Mouse (Mus musculus): ENCODE results near the gene Zdhhc16. TPM values are rescaled to one million over a fixed set of nuclear protein-coding genes. Genes with fewer than 3 reads are reported as not detected.
"Not testable (repeated sequence)": the region's sequence is repeated elsewhere in the genome, so short reads cannot be mapped to it uniquely, and the experiment has no call there.

The Zdhhc16 gene
- polyA plus RNA-seq, 1 experiment from 2014 or later: 96.2 TPM

- Histone ChIP-seq H3K36me3 (no peaks in the 10 kb centered on the region), H3K9me3 (no peaks in the 10 kb centered on the region), H3K27me3 (no peaks in the 10 kb centered on the region), H3K27ac (peak overlapping the region; percentile 66), H3K4me3 (no peak overlapping the region), H3K4me2 (no peak overlapping the region), H3K9ac (no peak overlapping the region), H3K4me1 (peaks cover 31% of the 10 kb centered on the region)
- ATAC-seq (ENCODE audit: borderline replicate concordance, extremely low read depth, low FRiP score, low TSS enrichment): no peak
- 36% methylated on average over 6 of the region's 6 CpGs for WGBS
Observed at GRCm38 (mm10) chr19:41906311-41907078, 26.8 kb upstream of the Zdhhc16 start.

GRCm38 (mm10) chr19:41907079-41907760 is 26.1 kb upstream of the Zdhhc16 start:
- ATAC-seq (ENCODE audit: borderline replicate concordance, extremely low read depth, low FRiP score, low TSS enrichment): no peak
- 20% methylated on average over 8 of the region's 8 CpGs for WGBS
- Histone ChIP-seq H3K9me3 (no peaks in the 10 kb centered on the region), H3K27ac (peak overlapping the region; percentile 66), H3K4me1 (peaks cover 27% of the 10 kb centered on the region), H3K9ac (no peak overlapping the region), H3K4me3 (no peak overlapping the region), H3K27me3 (no peaks in the 10 kb centered on the region), H3K4me2 (0 out of 2 replicates have a peak overlapping the region, but pooled peaks have one; percentile 3), H3K36me3 (no peaks in the 10 kb centered on the region)

GRCm38 (mm10) chr19:41908736-41909135 is 24.5 kb upstream of the Zdhhc16 start:
- 75% methylated on average over 3 of the region's 3 CpGs for WGBS
- Histone ChIP-seq H3K27me3 (no peaks in the 10 kb centered on the region), H3K4me2 (no peak overlapping the region), H3K4me1 (peaks cover 37% of the 10 kb centered on the region), H3K9me3 (no peaks in the 10 kb centered on the region), H3K4me3 (no peak overlapping the region), H3K9ac (no peak overlapping the region), H3K36me3 (no peaks in the 10 kb centered on the region), H3K27ac (no peak overlapping the region)
- no peak for ATAC-seq (ENCODE audit: borderline replicate concordance, extremely low read depth, low FRiP score, low TSS enrichment)

- Histone ChIP-seq H3K4me1 (peaks cover 46% of the 10 kb centered on the region), H3K36me3 (peaks cover 3% of the 10 kb centered on the region; the same call in 1 of the 2 replicates), H3K27ac (peak overlapping the region; percentile 69), H3K9ac (no peak overlapping the region), H3K9me3 (no peaks in the 10 kb centered on the region), H3K4me3 (no peak overlapping the region), H3K27me3 (no peaks in the 10 kb centered on the region), H3K4me2 (no peak overlapping the region)
- no peak for ATAC-seq (ENCODE audit: borderline replicate concordance, extremely low read depth, low FRiP score, low TSS enrichment)
- 59% methylated on average over 2 of the region's 2 CpGs for WGBS
Observed at GRCm38 (mm10) chr19:41910396-41910795, 22.9 kb upstream of the Zdhhc16 start.

- ATAC-seq (ENCODE audit: borderline replicate concordance, extremely low read depth, low FRiP score, low TSS enrichment): peak; percentile 95
- no peaks in the 10 kb centered on the region for H3K9me3 ChIP-seq
- peaks cover 41% of the 10 kb centered on the region for H3K4me1 ChIP-seq
- peak within 1 kb of the TSS; percentile 96 for H3K27ac ChIP-seq
- H3K9ac ChIP-seq: peak within 1 kb of the TSS; percentile 90
- H3K4me2 ChIP-seq: peak within 1 kb of the TSS; percentile 80
- H3K36me3 ChIP-seq: peaks cover 11% of the 10 kb centered on the region
- 4% methylated on average over 53 of the region's 54 CpGs for WGBS
- peak within 1 kb of the TSS; percentile 87 for H3K4me3 ChIP-seq
- no peaks in the 10 kb centered on the region for H3K27me3 ChIP-seq
Observed at GRCm38 (mm10) chr19:41911178-41912073, 21.9 kb upstream of the Zdhhc16 start, which contains the start of gene Pgam1. Pgam1 (plus strand) TSS chr19:41911923.

- peak overlapping the region; percentile 87 for H3K4me3 ChIP-seq
- peak overlapping the region; percentile 90 for H3K9ac ChIP-seq
- WGBS: under 1% methylated on average over 53 of the region's 53 CpGs
- no peaks in the 10 kb centered on the region for H3K9me3 ChIP-seq
- ATAC-seq (ENCODE audit: borderline replicate concordance, extremely low read depth, low FRiP score, low TSS enrichment): peak; percentile 65
- H3K4me2 ChIP-seq: peak overlapping the region; percentile 80
- no peaks in the 10 kb centered on the region for H3K27me3 ChIP-seq
- H3K27ac ChIP-seq: peak overlapping the region; percentile 96
- H3K4me1 ChIP-seq: peaks cover 34% of the 10 kb centered on the region
- H3K36me3 ChIP-seq: peaks cover 21% of the 10 kb centered on the region
Observed at GRCm38 (mm10) chr19:41912121-41913080, 20.9 kb upstream of the Zdhhc16 start.

GRCm38 (mm10) chr19:41913774-41914591 is 19.3 kb upstream of the Zdhhc16 start:
- peak overlapping the region; percentile 87 for H3K4me3 ChIP-seq
- no peaks in the 10 kb centered on the region for H3K27me3 ChIP-seq
- H3K4me1 ChIP-seq: peaks cover 22% of the 10 kb centered on the region
- peak overlapping the region; percentile 90 for H3K9ac ChIP-seq
- peak overlapping the region; percentile 80 for H3K4me2 ChIP-seq
- WGBS: 32% methylated on average over 6 of the region's 6 CpGs
- no peaks in the 10 kb centered on the region for H3K9me3 ChIP-seq
- no peak overlapping the region; the same call in 1 of the 2 replicates for H3K27ac ChIP-seq
- no peak for ATAC-seq (ENCODE audit: borderline replicate concordance, extremely low read depth, low FRiP score, low TSS enrichment)
- peaks cover 26% of the 10 kb centered on the region for H3K36me3 ChIP-seq

GRCm38 (mm10) chr19:41914592-41914882 is 18.7 kb upstream of the Zdhhc16 start:
- peaks cover 32% of the 10 kb centered on the region for H3K36me3 ChIP-seq
- ATAC-seq (ENCODE audit: borderline replicate concordance, extremely low read depth, low FRiP score, low TSS enrichment); H3K4me3 ChIP-seq; H3K9me3 ChIP-seq; H3K27ac ChIP-seq; H3K27me3 ChIP-seq; H3K9ac ChIP-seq: not testable (repeated sequence)
- peaks cover 22% of the 10 kb centered on the region for H3K4me1 ChIP-seq
- H3K4me2 ChIP-seq: peak overlapping the region; percentile 80

- no peak for ATAC-seq (ENCODE audit: borderline replicate concordance, extremely low read depth, low FRiP score, low TSS enrichment)
- H3K4me2 ChIP-seq: no peak overlapping the region
- H3K27me3 ChIP-seq: no peaks in the 10 kb centered on the region
- peaks cover 38% of the 10 kb centered on the region for H3K36me3 ChIP-seq
- 83% methylated on average over 3 of the region's 3 CpGs for WGBS
- no peaks in the 10 kb centered on the region for H3K9me3 ChIP-seq
- H3K27ac ChIP-seq: no peak overlapping the region
- H3K9ac ChIP-seq: no peak overlapping the region
- H3K4me1 ChIP-seq: peaks cover 22% of the 10 kb centered on the region
- no peak overlapping the region for H3K4me3 ChIP-seq
Observed at GRCm38 (mm10) chr19:41915294-41915693, 18.0 kb upstream of the Zdhhc16 start.

GRCm38 (mm10) chr19:41916853-41917252 is 16.4 kb upstream of the Zdhhc16 start:
- Histone ChIP-seq H3K27ac (no peak overlapping the region), H3K36me3 (peaks cover 47% of the 10 kb centered on the region), H3K9me3 (no peaks in the 10 kb centered on the region), H3K4me1 (peaks cover 19% of the 10 kb centered on the region), H3K4me2 (no peak overlapping the region), H3K9ac (no peak overlapping the region), H3K27me3 (no peaks in the 10 kb centered on the region), H3K4me3 (no peak overlapping the region)
- ATAC-seq (ENCODE audit: borderline replicate concordance, extremely low read depth, low FRiP score, low TSS enrichment): no peak
- WGBS: 81% methylated on average over 4 of the region's 4 CpGs

All from lung, embryonic 15.5 days (tissue).